Mouse (Mus musculus) left cerebral cortex, adult 8-10 months (tissue): ENCODE results near the gene Klk9. TPM values are rescaled to one million over a fixed set of nuclear protein-coding genes. Genes with fewer than 3 reads are reported as not detected.

Experiments used
- DNase-seq, 2 experiments: peaks; one replicate each; pipeline ENCODE4 v3.0.0; 2022; ENCODE audit warnings: low spot score in 2 of 2
- total RNA-seq, 4 experiments: library from RNA; stranded (reverse); gene quantifications; 2 replicates each; pipeline ENCODE4 v1.2.4; 2022

Gene Klk9
- total RNA-seq, 4 experiments from 2014 or later = not detected

GRCm38 (mm10) chr7:43796355-43796754, 4.7 kb downstream of the Klk9 start:
- DNase-seq = no peak

- DNase-seq = no peak
These were observed 5.7 kb downstream of the Klk9 start, which contains the start of gene Klk8 for GRCm38 (mm10) chr7:43797333-43797769. TSS of gene Klk8 (plus strand) at chr7:43797577.

GRCm38 (mm10) chr7:43797844-43798462, 6.3 kb downstream of the Klk9 start:
- DNase-seq = no peak

- DNase-seq = no peak
These were observed 8.2 kb downstream of the Klk9 start for GRCm38 (mm10) chr7:43799876-43800275.

- no peak for DNase-seq
These were observed 19.3 kb downstream of the Klk9 start, which contains the start of gene Klk7 for GRCm38 (mm10) chr7:43810994-43811393. TSS of gene Klk7 (plus strand) at chr7:43811294.

GRCm38 (mm10) chr7:43815211-43815610, 23.5 kb downstream of the Klk9 start:
- no peak for DNase-seq

GRCm38 (mm10) chr7:43816746-43817145, 25.1 kb downstream of the Klk9 start:
- DNase-seq = no peak

GRCm38 (mm10) chr7:43821581-43821980, 29.9 kb downstream of the Klk9 start:
- DNase-seq = no peak

- no peak for DNase-seq
These were observed 32.5 kb downstream of the Klk9 start, which contains the start of gene Klk6 for GRCm38 (mm10) chr7:43824199-43824598. TSS of gene Klk6 (plus strand) at chr7:43824499.

- DNase-seq = no peak
These were observed 34.4 kb downstream of the Klk9 start for GRCm38 (mm10) chr7:43826056-43826455.

GRCm38 (mm10) chr7:43827706-43828105, 36.0 kb downstream of the Klk9 start:
- no peak for DNase-seq

GRCm38 (mm10) chr7:43829006-43829405, 37.3 kb downstream of the Klk9 start:
- DNase-seq = no peak

- no peak for DNase-seq
These were observed 50.0 kb downstream of the Klk9 start, which contains the start of gene Klk5 for GRCm38 (mm10) chr7:43841701-43842100. TSS of gene Klk5 (plus strand) at chr7:43841971.

GRCm38 (mm10) chr7:43843801-43844200, 52.1 kb downstream of the Klk9 start:
- DNase-seq = no peak

Other genes with a start within 250 kb of the Klk9 start
- 10 to 100 TPM in 1 of 4 experiments, 1 to 10 TPM in 3; 5.0 to 11.8 (median 7.3) TPM for gene Cd33, start 247.5 kb upstream of the Klk9 start, total RNA-seq
- 1 to 10 TPM; 3.8 to 6.1 (median 4.7) TPM for gene Zfp658, start 229.6 kb upstream of the Klk9 start, total RNA-seq
- gene Zfp719, start 212.3 kb upstream of the Klk9 start, total RNA-seq = 10 to 100 TPM; 17.8 to 18.8 (median 18.2) TPM
- gene Zfp819, start 184.7 kb upstream of the Klk9 start, total RNA-seq = under 1 TPM; 0.26 to 0.35 (median 0.29) TPM
- not detected for gene Ceacam18, start 157.2 kb upstream of the Klk9 start, total RNA-seq
- 1 to 10 TPM; 1.1 to 1.3 (median 1.3) TPM for gene Siglece, start 131.7 kb upstream of the Klk9 start, total RNA-seq
- 1 to 10 TPM; 7.9 to 9.9 (median 9.3) TPM for gene Ctu1, start 119.9 kb upstream of the Klk9 start, total RNA-seq
- gene Klk14, start 101.5 kb upstream of the Klk9 start, total RNA-seq = not detected
- not detected for gene Klk13, start 79.3 kb upstream of the Klk9 start, total RNA-seq
- not detected for gene Klk12, start 23.0 kb upstream of the Klk9 start, total RNA-seq
- gene Klk11, start 17.3 kb upstream of the Klk9 start, total RNA-seq = not detected
- not detected for gene Klk10, start 10.9 kb upstream of the Klk9 start, total RNA-seq
- 1 to 10 TPM; 5.2 to 7.4 (median 6.5) TPM for gene Klk8, start 5.7 kb downstream of the Klk9 start, total RNA-seq
- not detected for gene Klk7, start 19.4 kb downstream of the Klk9 start, total RNA-seq
- 1 to 10 TPM; 3.2 to 9.7 (median 6.3) TPM for gene Klk6, start 32.6 kb downstream of the Klk9 start, total RNA-seq
- not detected for gene Klk5, start 50.1 kb downstream of the Klk9 start, total RNA-seq
- not detected for gene Klk4, start 89.3 kb downstream of the Klk9 start, total RNA-seq
- not detected for gene Klk15, start 141.8 kb downstream of the Klk9 start, total RNA-seq
- gene Klk1b8, start 158.8 kb downstream of the Klk9 start, total RNA-seq = not detected
- gene Klk1b1, start 174.9 kb downstream of the Klk9 start, total RNA-seq = not detected
- gene Klk1b9, start 184.2 kb downstream of the Klk9 start, total RNA-seq = not detected
- gene Klk1b11, start 204.0 kb downstream of the Klk9 start, total RNA-seq = not detected
- not detected for gene Klk1b26, start 220.3 kb downstream of the Klk9 start, total RNA-seq